Mouse (Mus musculus) embryonic facial prominence, embryonic 11.5 days (tissue): ENCODE data around the gene F13b. TPM values are rescaled to one million over a fixed set of nuclear protein-coding genes. Genes with fewer than 3 reads are reported as not detected.

Source experiments
- ATAC-seq: fragments of 200-750 bp; cut with Nextera tagmentation; replicated peaks from 2 replicates; pipeline ENCODE4 v1.8.0; 2017; ENCODE audit warnings: low read depth; ENCODE audit not compliant: insufficient number of reproducible peaks, low FRiP score, low TSS enrichment
- DNase-seq: peaks from one replicate; pipeline ENCODE4 v3.0.0-alpha.2; 2015; ENCODE audit warnings: low spot score
- H3K27ac ChIP-seq: fragments of 300-500 bp; sonication (generic); replicated peaks from 2 replicates; pipeline ENCODE4 v1.5.1; 2014; ENCODE audit warnings: mild to moderate bottlenecking, low read depth, low read length, control low read depth
- H3K27me3 ChIP-seq: fragments of 300-500 bp; sonication (generic); 2 replicates; pipeline ENCODE4 v1.6.1; 2014; ENCODE audit warnings: mild to moderate bottlenecking, low read length, moderate library complexity, mixed read lengths; ENCODE audit not compliant: control insufficient read depth, insufficient read depth
- H3K36me3 ChIP-seq: fragments of 300-500 bp; sonication (generic); replicated peaks from 2 replicates; pipeline ENCODE4 v1.6.1; 2014; ENCODE audit warnings: low read depth, mild to moderate bottlenecking, low read length, moderate library complexity, mixed read lengths; ENCODE audit not compliant: control insufficient read depth, insufficient read depth
- H3K4me1 ChIP-seq: fragments of 300-500 bp; sonication (generic); 2 replicates; pipeline ENCODE4 v1.6.1; 2014; ENCODE audit warnings: low read length, mixed read lengths; ENCODE audit not compliant: control insufficient read depth, insufficient read depth
- H3K4me2 ChIP-seq: fragments of 300-500 bp; sonication (generic); 2 replicates; pipeline ENCODE4 v1.6.1; 2014; ENCODE audit warnings: low read depth, mild to moderate bottlenecking, control low read depth, low read length, moderate library complexity
- H3K4me3 ChIP-seq: fragments of 300-500 bp; sonication (generic); 2 replicates; pipeline ENCODE4 v1.5.1; 2014; ENCODE audit warnings: low read depth, low read length, control low read depth
- H3K9ac ChIP-seq: fragments of 300-500 bp; sonication (generic); replicated peaks from 2 replicates; pipeline ENCODE4 v1.6.1; 2014; ENCODE audit warnings: mild to moderate bottlenecking, control low read depth, low read length
- H3K9me3 ChIP-seq: fragments of 300-500 bp; sonication (generic); replicated peaks from 2 replicates; pipeline ENCODE4 v1.6.1; 2016; ENCODE audit warnings: mild to moderate bottlenecking, low read length, inconsistent platforms, mixed read lengths; ENCODE audit not compliant: control insufficient read depth
- WGBS: fragments of 180-500 bp; shearing (Covaris S2); extraction: QIAGEN DNeasy Blood & Tissue Kit; methylation state at CpG from one replicate; pipeline ENCODE4 v1.1.7; 2014; 5-methylcytosine and 5-hydroxymethylcytosine counted together
- polyA plus RNA-seq: library from polyadenylated mRNA; unstranded; fragments of >200 nt; fragmentation: Nextera tagmentation; extraction: Ambion mirVana; gene quantifications from 2 replicates; pipeline ENCODE4 v1.2.1, GENCODE M21; 2014

Gene F13b
- polyA plus RNA-seq, 1 experiment from 2014 or later: not detected

DNA sequence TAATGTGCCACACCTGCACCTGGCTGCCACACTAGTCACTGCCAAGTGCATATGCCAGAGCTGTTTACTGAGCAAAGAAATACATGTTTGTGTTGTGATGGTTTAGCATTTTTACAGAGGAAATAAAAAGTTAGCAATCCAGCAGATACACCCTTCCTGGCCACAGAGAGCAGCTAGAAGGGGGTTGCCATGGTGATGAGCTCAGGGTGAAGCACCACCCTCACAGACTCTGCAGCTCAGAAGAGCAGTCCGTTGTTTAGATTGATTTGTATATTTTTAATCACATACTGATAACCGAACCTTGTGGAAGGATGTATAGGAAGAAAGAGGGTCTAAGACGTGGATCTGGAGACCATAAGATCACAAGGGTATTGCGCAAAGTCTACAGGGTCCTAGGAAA is 20.4 kb upstream of the F13b start:
- no peak for ATAC-seq
- Histone ChIP-seq H3K4me1 (no peaks in the 10 kb centered on the region), H3K36me3 (peaks cover 18% of the 10 kb centered on the region)

GRCm38 (mm10) chr1:139494630-139495029 is 6.9 kb upstream of the F13b start:
- no peak overlapping the region for H3K4me3 ChIP-seq
- H3K9ac ChIP-seq: no peak overlapping the region
- DNase-seq (no peak), ATAC-seq (no peak; the same call in 1 of the 2 replicates)
- no peak overlapping the region for H3K27ac ChIP-seq
- peaks cover 8% of the 10 kb centered on the region for H3K36me3 ChIP-seq
- H3K9me3 ChIP-seq: no peaks in the 10 kb centered on the region
- H3K4me1 ChIP-seq: no peaks in the 10 kb centered on the region
- no peak overlapping the region for H3K4me2 ChIP-seq
- 89% methylated on average over 3 of the region's 3 CpGs for WGBS
- H3K27me3 ChIP-seq: no peaks in the 10 kb centered on the region

More for the DNA sequence above, 20.4 kb upstream of the F13b start:
- Histone ChIP-seq H3K4me2 (no peak overlapping the region), H3K27ac (no peak overlapping the region), H3K27me3 (no peaks in the 10 kb centered on the region), H3K9me3 (no peaks in the 10 kb centered on the region), H3K4me3 (no peak overlapping the region), H3K9ac (no peak overlapping the region)
- WGBS: 86% methylated on average over 4 of the region's 4 CpGs
- DNase-seq: no peak

DNA sequence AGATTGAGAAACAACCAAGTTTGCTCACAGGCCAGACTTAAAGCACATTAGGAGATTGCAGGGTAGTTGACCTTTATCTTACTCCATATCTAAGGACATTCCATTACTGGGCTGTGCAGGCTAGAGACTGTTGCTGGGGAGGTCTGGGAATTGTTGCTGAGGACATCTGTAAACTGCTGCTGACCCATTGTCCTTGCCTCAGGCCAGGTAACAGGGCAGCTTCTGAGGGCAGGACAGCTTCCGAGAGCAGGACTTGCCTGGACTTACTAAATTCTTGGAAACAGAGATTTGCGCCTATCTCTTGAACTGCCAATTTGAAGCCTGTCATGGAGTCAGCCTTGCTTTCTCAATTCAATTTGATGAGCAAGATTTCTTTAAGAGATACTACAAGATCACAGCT is 6.1 kb upstream of the F13b start:
- no peak overlapping the region for H3K27ac ChIP-seq
- no peak for DNase-seq

GRCm38 (mm10) chr1:139496212-139496611 is 5.3 kb upstream of the F13b start:
- Histone ChIP-seq H3K27me3 (no peaks in the 10 kb centered on the region), H3K9ac (no peak overlapping the region), H3K4me1 (no peaks in the 10 kb centered on the region), H3K4me3 (no peak overlapping the region), H3K27ac (no peak overlapping the region), H3K36me3 (peaks cover 5% of the 10 kb centered on the region), H3K4me2 (no peak overlapping the region), H3K9me3 (no peaks in the 10 kb centered on the region)
- 91% methylated on average over 3 of the region's 3 CpGs for WGBS
- DNase-seq: no peak
- no peak for ATAC-seq

More for the DNA sequence above, 6.1 kb upstream of the F13b start:
- Histone ChIP-seq H3K4me1 (no peaks in the 10 kb centered on the region), H3K9me3 (no peaks in the 10 kb centered on the region), H3K36me3 (peaks cover 5% of the 10 kb centered on the region), H3K4me2 (no peak overlapping the region), H3K4me3 (no peak overlapping the region), H3K27me3 (no peaks in the 10 kb centered on the region), H3K9ac (no peak overlapping the region)
- WGBS: 89% methylated on average over 2 of the region's 2 CpGs
- no peak for ATAC-seq

DNA sequence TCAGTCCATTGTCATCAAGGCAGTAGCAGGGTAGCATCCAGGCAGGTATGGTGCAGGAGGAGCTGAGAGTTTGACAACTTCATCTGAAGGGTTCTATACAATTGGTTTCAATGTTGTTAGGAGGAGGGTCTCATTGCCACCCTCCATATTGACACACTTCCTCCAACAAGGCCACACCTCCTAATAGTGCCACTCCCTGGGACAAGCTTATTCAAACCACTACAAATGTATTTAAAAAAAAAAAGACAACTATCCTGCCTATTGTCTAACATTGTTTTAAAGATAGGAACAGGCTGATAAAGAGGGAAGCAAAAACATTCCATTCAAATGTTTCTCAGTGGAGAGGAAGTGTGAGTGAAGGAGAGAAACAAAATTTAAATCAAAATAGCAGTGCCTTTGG is 1.8 kb upstream of the F13b start:
- H3K9ac ChIP-seq: no peak overlapping the region
- no peaks in the 10 kb centered on the region for H3K36me3 ChIP-seq
- no peaks in the 10 kb centered on the region for H3K4me1 ChIP-seq
- H3K27ac ChIP-seq: no peak overlapping the region
- H3K4me3 ChIP-seq: no peak overlapping the region
- DNase-seq: no peak
- ATAC-seq: no peak
- no peaks in the 10 kb centered on the region for H3K9me3 ChIP-seq
- no peaks in the 10 kb centered on the region for H3K27me3 ChIP-seq
- no peak overlapping the region for H3K4me2 ChIP-seq

- no peaks in the 10 kb centered on the region for H3K9me3 ChIP-seq
- no peaks in the 10 kb centered on the region for H3K4me1 ChIP-seq
- H3K27me3 ChIP-seq: no peaks in the 10 kb centered on the region
- H3K4me2 ChIP-seq: no peak overlapping the region
- 92% methylated on average over 12 of the region's 12 CpGs for WGBS
- no peak overlapping the region for H3K9ac ChIP-seq
- DNase-seq (no peak), ATAC-seq (no peak)
- no peak overlapping the region for H3K4me3 ChIP-seq
- H3K27ac ChIP-seq: no peak overlapping the region
- H3K36me3 ChIP-seq: no peaks in the 10 kb centered on the region
Measured at GRCm38 (mm10) chr1:139514556-139514955, 13.1 kb downstream of the F13b start.

DNA sequence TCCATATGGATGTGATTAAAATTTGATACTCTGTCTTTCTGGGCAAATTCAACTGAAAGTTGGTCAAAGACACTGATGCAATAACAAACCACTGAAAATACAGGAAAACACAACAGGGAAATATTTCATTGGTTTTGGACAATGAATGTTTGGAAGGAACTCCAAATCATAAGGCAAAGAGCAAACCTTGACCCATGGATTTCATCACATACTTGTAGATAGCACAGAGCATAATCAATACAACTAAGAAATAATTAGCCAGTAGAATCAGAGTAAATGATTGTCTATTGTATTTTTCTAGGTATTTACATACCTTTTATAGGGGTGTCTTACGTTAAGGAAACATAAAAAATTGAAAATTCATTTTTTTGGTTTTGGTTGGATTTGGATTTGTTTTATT is 47.0 kb downstream of the F13b start:
- Histone ChIP-seq H3K9me3 (no peaks in the 10 kb centered on the region), H3K4me1 (no peaks in the 10 kb centered on the region), H3K27me3 (no peaks in the 10 kb centered on the region), H3K36me3 (no peaks in the 10 kb centered on the region), H3K4me2 (no peak overlapping the region), H3K4me3 (no peak overlapping the region), H3K9ac (no peak overlapping the region), H3K27ac (no peak overlapping the region)
- DNase-seq (no peak), ATAC-seq (no peak)
- WGBS: 97% methylated on average over 1 of the region's 1 CpGs

DNA sequence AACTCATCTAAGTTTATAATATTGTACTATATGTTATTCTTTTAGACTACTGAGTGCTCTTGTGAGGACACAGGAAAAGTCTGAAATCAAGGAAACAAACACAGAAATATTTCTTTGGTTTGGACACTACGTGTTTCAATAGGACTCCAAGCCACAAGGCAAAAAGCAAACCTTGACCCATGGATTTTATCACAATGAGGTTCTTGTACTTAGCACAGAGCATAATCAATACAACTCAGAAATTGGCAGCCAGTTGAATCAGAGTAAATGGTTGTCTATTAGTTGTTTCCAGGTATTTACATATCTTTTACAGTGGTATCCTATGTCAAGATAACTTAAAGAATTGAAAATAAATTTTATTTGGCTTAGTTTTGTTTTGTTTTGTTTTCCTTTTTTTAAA is 49.8 kb downstream of the F13b start:
- no peak overlapping the region for H3K9ac ChIP-seq
- 75% methylated on average over 1 of the region's 1 CpGs for WGBS
- no peaks in the 10 kb centered on the region for H3K4me1 ChIP-seq
- H3K9me3 ChIP-seq: no peaks in the 10 kb centered on the region
- no peak overlapping the region for H3K4me2 ChIP-seq
- H3K27me3 ChIP-seq: no peaks in the 10 kb centered on the region
- no peak overlapping the region for H3K27ac ChIP-seq
- H3K36me3 ChIP-seq: no peaks in the 10 kb centered on the region
- DNase-seq (no peak), ATAC-seq (no peak)
- H3K4me3 ChIP-seq: no peak overlapping the region
